Mouse (Mus musculus): ENCODE data around the gene Abcf1. TPM values are rescaled to one million over a fixed set of nuclear protein-coding genes. Genes with fewer than 3 reads are reported as not detected.

Gene Abcf1
- polyA plus RNA-seq, 1 experiment from 2014 or later, result 76.1 TPM

GRCm38 (mm10) chr17:35917143-35917462 lies 52.5 kb downstream of the Abcf1 start:
- peak overlapping the region; percentile 55 for H3K4me3 ChIP-seq
- under 1% methylated on average over 8 of the region's 8 CpGs for WGBS
- no peak for ATAC-seq (ENCODE audit: low FRiP score, low read depth)

DNA sequence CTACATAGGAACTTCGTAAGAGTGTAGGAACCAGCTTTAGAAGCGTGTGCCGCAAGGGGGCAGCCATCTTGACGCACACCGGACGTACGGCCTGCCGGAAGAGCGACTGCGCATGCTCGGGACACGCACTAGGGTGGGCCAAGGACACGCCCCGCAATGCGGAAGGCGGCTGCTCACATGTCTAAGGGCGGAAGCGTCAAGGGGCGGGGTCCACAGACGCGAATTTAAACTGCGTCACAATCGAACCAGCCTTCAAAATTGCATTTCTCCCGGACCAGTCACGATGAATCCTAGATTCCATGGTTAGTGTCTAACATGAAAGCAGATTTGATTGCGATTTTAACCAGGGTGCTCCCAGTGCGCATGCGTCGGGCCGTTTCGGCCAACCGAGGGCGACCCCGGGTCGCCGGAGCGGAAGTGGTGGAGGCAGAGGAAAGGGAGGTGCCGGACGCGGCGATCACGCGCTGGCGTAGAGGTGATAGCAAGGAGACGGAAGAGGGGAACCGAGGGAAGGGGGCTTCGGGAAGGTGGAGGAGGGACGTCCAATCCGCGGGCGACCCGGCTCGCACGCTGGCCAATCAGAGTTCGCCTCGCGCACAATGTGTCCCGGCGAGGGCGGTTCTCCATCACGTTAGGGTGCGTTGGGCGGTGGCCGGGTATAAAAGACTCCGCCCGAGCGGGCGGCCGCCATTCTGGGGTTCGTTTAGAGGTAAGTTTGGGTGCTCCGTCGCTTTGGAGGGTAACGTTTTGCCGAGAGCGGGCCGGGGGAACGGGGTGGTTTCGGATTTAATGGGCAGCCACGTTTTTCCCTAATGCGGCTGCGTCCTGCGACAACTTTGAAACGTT lies 53.0 kb downstream of the Abcf1 start, which contains the start of the genes Mrps18b and Ppp1r10:
Mrps18b (minus strand) TSS at position 93 of the 846 bp plus-strand sequence.
Ppp1r10 (plus strand) TSS at position 138 of the 846 bp plus-strand sequence.
- Histone ChIP-seq H3K4me3 (peak within 1 kb of the TSS; percentile 55), H3K9me3 (no peaks in the 10 kb centered on the region), H3K27ac (replicated peaks) (peak within 1 kb of the TSS; percentile 98), H3K9ac (peak within 1 kb of the TSS; percentile 76), H3K27me3 (no peaks in the 10 kb centered on the region), H3K36me3 (no peaks in the 10 kb centered on the region), H3K4me1 (replicated peaks) (peaks cover 33% of the 10 kb centered on the region), H3K4me2 (peak within 1 kb of the TSS; percentile 78)
- under 1% methylated on average over 83 of the region's 83 CpGs for WGBS
- peak; percentile 96 for ATAC-seq (ENCODE audit: low FRiP score, low read depth)

More at GRCm38 (mm10) chr17:35917143-35917462, 52.5 kb downstream of the Abcf1 start:
- peak overlapping the region; percentile 76 for H3K9ac ChIP-seq
- H3K4me2 ChIP-seq, result peak overlapping the region; percentile 78
- no peaks in the 10 kb centered on the region for H3K36me3 ChIP-seq
- peaks cover 39% of the 10 kb centered on the region for H3K4me1 ChIP-seq (replicated peaks)
- H3K27ac ChIP-seq (replicated peaks), result peak overlapping the region; percentile 98
- no peaks in the 10 kb centered on the region for H3K27me3 ChIP-seq
- no peaks in the 10 kb centered on the region for H3K9me3 ChIP-seq

DNA sequence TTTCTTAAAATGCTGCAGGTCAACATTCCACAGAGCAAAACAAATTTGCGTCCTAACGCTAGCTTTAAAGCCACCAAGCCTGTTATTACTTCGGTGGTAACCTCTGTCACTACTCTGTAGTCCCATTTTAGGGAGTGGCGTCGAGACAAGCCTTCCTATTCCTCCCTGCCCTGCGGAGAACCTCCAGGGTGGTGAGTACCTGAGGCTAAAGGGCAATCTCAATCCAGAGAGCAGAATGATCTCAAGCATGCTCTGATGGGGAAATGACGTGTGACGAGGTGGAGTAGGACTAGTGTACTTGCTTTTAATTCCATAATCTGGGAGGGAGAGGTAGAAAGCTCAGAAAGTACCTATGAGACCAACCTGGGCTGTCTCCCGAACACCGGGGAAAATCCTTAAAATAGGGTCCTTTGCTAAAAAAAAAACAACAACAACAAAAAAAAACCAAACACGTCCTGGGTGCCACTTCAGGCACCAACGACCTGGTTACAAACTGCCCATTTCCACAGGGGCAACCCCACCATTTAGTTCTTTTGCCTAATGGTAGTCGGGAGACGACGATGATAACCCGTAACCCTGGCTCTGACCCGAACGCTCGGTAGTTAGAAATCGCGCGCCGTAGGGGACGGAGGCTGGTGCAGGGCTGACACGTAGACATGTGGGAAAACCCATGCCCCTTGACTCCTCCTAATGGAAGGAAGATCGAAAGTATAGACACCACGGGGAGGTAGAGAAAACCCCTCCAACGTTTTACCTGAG lies 53.8 kb downstream of the Abcf1 start:
- Histone ChIP-seq H3K9ac (peak overlapping the region; percentile 76), H3K4me3 (peak overlapping the region; percentile 55), H3K27ac (replicated peaks) (peak overlapping the region; percentile 98), H3K36me3 (no peaks in the 10 kb centered on the region), H3K4me1 (replicated peaks) (peaks cover 25% of the 10 kb centered on the region), H3K4me2 (peak overlapping the region; percentile 78), H3K9me3 (no peaks in the 10 kb centered on the region), H3K27me3 (no peaks in the 10 kb centered on the region)
- no peak for ATAC-seq (ENCODE audit: low FRiP score, low read depth)
- 4% methylated on average over 28 of the region's 28 CpGs for WGBS

DNA sequence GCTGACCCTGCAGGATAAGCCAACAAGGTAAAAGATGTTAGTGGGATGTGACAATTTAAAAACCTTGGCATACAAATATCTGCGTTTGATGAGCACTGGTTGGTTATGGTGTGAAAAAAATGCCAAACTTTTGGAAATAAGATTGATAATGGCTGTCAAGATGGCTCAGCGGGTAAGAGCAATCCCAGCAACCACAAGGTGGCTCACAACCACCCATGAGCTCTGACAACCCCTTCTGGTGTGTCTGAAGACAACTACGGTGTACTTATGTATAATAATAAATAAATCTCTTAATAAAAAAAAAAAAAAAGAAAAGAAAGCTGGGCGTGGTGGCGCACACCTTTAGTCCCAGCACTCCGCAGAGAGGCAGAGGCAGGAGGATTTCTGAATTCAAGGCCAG lies 54.6 kb downstream of the Abcf1 start:
- H3K4me3 ChIP-seq, result peak overlapping the region; percentile 55
- H3K27me3 ChIP-seq, result no peaks in the 10 kb centered on the region
- H3K4me2 ChIP-seq, result peak overlapping the region; percentile 78
- ATAC-seq (ENCODE audit: low FRiP score, low read depth), result no peak
- H3K9me3 ChIP-seq, result no peaks in the 10 kb centered on the region
- 82% methylated on average over 6 of the region's 6 CpGs for WGBS
- H3K36me3 ChIP-seq, result no peaks in the 10 kb centered on the region
- peaks cover 21% of the 10 kb centered on the region for H3K4me1 ChIP-seq (replicated peaks)
- no peak overlapping the region for H3K27ac ChIP-seq (replicated peaks)
- 0 out of 2 replicates have a peak overlapping the region, but pooled peaks have one; percentile 76 for H3K9ac ChIP-seq

- H3K4me2 ChIP-seq, result peak within 1 kb of the TSS; percentile 73
- peak within 1 kb of the TSS; percentile 91 for H3K27ac ChIP-seq (replicated peaks)
- peak within 1 kb of the TSS; percentile 67 for H3K4me3 ChIP-seq
- H3K9me3 ChIP-seq, result no peaks in the 10 kb centered on the region
- peaks cover 22% of the 10 kb centered on the region for H3K4me1 ChIP-seq (replicated peaks)
- H3K27me3 ChIP-seq, result no peaks in the 10 kb centered on the region
- H3K36me3 ChIP-seq, result peaks cover 28% of the 10 kb centered on the region
- ATAC-seq (ENCODE audit: low FRiP score, low read depth), result peak; percentile 93
- 2% methylated on average over 25 of the region's 25 CpGs for WGBS
- peak within 1 kb of the TSS; percentile 73 for H3K9ac ChIP-seq
Measured at GRCm38 (mm10) chr17:35909919-35910369, 59.6 kb downstream of the Abcf1 start, which contains the start of gene Atat1. Gene Atat1 (minus strand): TSS chr17:35910075.

- peaks cover 33% of the 10 kb centered on the region for H3K36me3 ChIP-seq
Measured at GRCm38 (mm10) chr17:35909186-35909918, 60.2 kb downstream of the Abcf1 start.

DNA sequence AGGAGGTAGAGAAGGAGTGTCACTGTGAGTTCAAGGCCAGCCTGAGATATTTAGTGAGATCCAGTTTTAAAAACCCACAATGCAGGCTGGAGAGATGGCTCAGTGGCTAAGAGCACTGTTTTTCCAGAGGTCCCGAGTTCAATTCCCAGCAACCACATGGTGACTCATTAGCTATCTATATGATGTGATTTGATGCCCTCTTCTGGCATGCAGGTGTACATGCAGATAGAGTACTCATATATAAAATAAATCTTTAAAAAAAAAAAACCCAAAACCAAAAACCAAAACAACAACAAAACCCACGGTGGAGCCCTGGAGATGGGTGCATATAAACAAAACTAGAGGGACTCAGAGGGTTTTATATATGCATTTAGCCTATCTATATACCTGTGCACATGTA lies 62.0 kb downstream of the Abcf1 start:
- WGBS, result 84% methylated on average over 2 of the region's 2 CpGs
- H3K4me1 ChIP-seq (replicated peaks), result peaks cover 21% of the 10 kb centered on the region
- H3K27me3 ChIP-seq, result no peaks in the 10 kb centered on the region
- peak overlapping the region; percentile 25; the same call in 1 of the 2 replicates for H3K9ac ChIP-seq
- H3K4me2 ChIP-seq, result peak overlapping the region; percentile 73; the same call in 1 of the 2 replicates
- H3K36me3 ChIP-seq, result peaks cover 49% of the 10 kb centered on the region
- no peak overlapping the region for H3K27ac ChIP-seq (replicated peaks)
- no peaks in the 10 kb centered on the region for H3K9me3 ChIP-seq
- no peak overlapping the region for H3K4me3 ChIP-seq
- no peak for ATAC-seq (ENCODE audit: low FRiP score, low read depth)

More at GRCm38 (mm10) chr17:35909186-35909918, 60.2 kb downstream of the Abcf1 start:
- peaks cover 21% of the 10 kb centered on the region for H3K4me1 ChIP-seq (replicated peaks)
- WGBS, result 13% methylated on average over 20 of the region's 20 CpGs
- peak; percentile 33 for ATAC-seq (ENCODE audit: low FRiP score, low read depth)
- H3K4me2 ChIP-seq, result peak overlapping the region; percentile 73
- H3K4me3 ChIP-seq, result peak overlapping the region; percentile 67
- H3K27ac ChIP-seq (replicated peaks), result peak overlapping the region; percentile 91
- no peaks in the 10 kb centered on the region for H3K9me3 ChIP-seq
- H3K9ac ChIP-seq, result peak overlapping the region; percentile 73
- H3K27me3 ChIP-seq, result no peaks in the 10 kb centered on the region

MicroRNAs within 50 kb of the gene (microRNA counts, 519-probe panel; counts per million panel counts)
- microRNA mmu-miR-1894-3p (not detected), microRNA mmu-miR-1894-5p (not detected), microRNA mmu-miR-877 (1,896 counts per million, percentile 16 among the panel's probes with 10 or more counts)

Small RNA genes lying within 50 kb of the gene (microRNA-seq; reads per million reads assigned to microRNA genes)
- gene Mir1894 (not detected), gene Mir877 (95.7 reads per million, percentile 51 among the genes with 10 or more reads in this experiment)

Other genes with a start within 250 kb of the Abcf1 start
- 12.7 and 16.3 TPM in 2 replicates for gene Ier3, start 148.1 kb downstream of the Abcf1 start, polyA plus RNA-seq (2015; fragmentation: Nextera tagmentation; extraction: Ambion mirVana)
- gene Flot1, start 146.5 kb downstream of the Abcf1 start, polyA plus RNA-seq (2015; fragmentation: Nextera tagmentation; extraction: Ambion mirVana), result 111 and 116 TPM in 2 replicates
- gene Tubb5, start 131.5 kb downstream of the Abcf1 start, polyA plus RNA-seq (2015; fragmentation: Nextera tagmentation; extraction: Ambion mirVana), result 1,681 and 1,706 TPM in 2 replicates
- gene Mdc1, start 128.2 kb downstream of the Abcf1 start, polyA plus RNA-seq (2015; fragmentation: Nextera tagmentation; extraction: Ambion mirVana), result 10.0 and 10.5 TPM in 2 replicates
- 22.1 and 22.6 TPM in 2 replicates for gene Nrm, start 108.4 kb downstream of the Abcf1 start, polyA plus RNA-seq (2015; fragmentation: Nextera tagmentation; extraction: Ambion mirVana)
- 21.1 and 24.7 TPM in 2 replicates for gene Ppp1r18, start 104.2 kb downstream of the Abcf1 start, polyA plus RNA-seq (2015; fragmentation: Nextera tagmentation; extraction: Ambion mirVana)
- gene Dhx16, start 89.9 kb downstream of the Abcf1 start, polyA plus RNA-seq (2015; fragmentation: Nextera tagmentation; extraction: Ambion mirVana), result 30.8 and 32.4 TPM in 2 replicates
- gene 2310061I04Rik, start 72.3 kb downstream of the Abcf1 start, polyA plus RNA-seq (2015; fragmentation: Nextera tagmentation; extraction: Ambion mirVana), result 63.7 and 68.6 TPM in 2 replicates
- gene Atat1, start 59.7 kb downstream of the Abcf1 start, polyA plus RNA-seq (2015; fragmentation: Nextera tagmentation; extraction: Ambion mirVana), result 343 and 422 TPM in 2 replicates
- 57.0 and 59.1 TPM in 2 replicates for gene Mrps18b, start 53.4 kb downstream of the Abcf1 start, polyA plus RNA-seq (2015; fragmentation: Nextera tagmentation; extraction: Ambion mirVana)
- 41.1 and 43.0 TPM in 2 replicates for gene Ppp1r10, start 53.3 kb downstream of the Abcf1 start, polyA plus RNA-seq (2015; fragmentation: Nextera tagmentation; extraction: Ambion mirVana)
- 62.7 and 65.5 TPM in 2 replicates for gene Gnl1, start 10.1 kb upstream of the Abcf1 start, polyA plus RNA-seq (2015; fragmentation: Nextera tagmentation; extraction: Ambion mirVana)
- 89.0 and 92.9 TPM in 2 replicates for gene Prr3, start 10.5 kb upstream of the Abcf1 start, polyA plus RNA-seq (2015; fragmentation: Nextera tagmentation; extraction: Ambion mirVana)
- 9.0 and 9.9 TPM in 2 replicates for gene H2-T24, start 50.8 kb upstream of the Abcf1 start, polyA plus RNA-seq (2015; fragmentation: Nextera tagmentation; extraction: Ambion mirVana)
- 4.8 and 6.6 TPM in 2 replicates for gene H2-T23, start 63.1 kb upstream of the Abcf1 start, polyA plus RNA-seq (2015; fragmentation: Nextera tagmentation; extraction: Ambion mirVana)
- 7.4 and 7.9 TPM in 2 replicates for gene H2-T22, start 73.0 kb upstream of the Abcf1 start, polyA plus RNA-seq (2015; fragmentation: Nextera tagmentation; extraction: Ambion mirVana)
- not detected in 2 replicates for gene Gm6034, start 73.2 kb upstream of the Abcf1 start, polyA plus RNA-seq (2015; fragmentation: Nextera tagmentation; extraction: Ambion mirVana)
- not detected in 2 replicates for gene Gm11127, start 88.6 kb upstream of the Abcf1 start, polyA plus RNA-seq (2015; fragmentation: Nextera tagmentation; extraction: Ambion mirVana)
- gene Gm19684, start 151.9 kb upstream of the Abcf1 start, polyA plus RNA-seq (2015; fragmentation: Nextera tagmentation; extraction: Ambion mirVana), result not detected in 2 replicates
- not detected in 2 replicates for gene Gm7030, start 159.7 kb upstream of the Abcf1 start, polyA plus RNA-seq (2015; fragmentation: Nextera tagmentation; extraction: Ambion mirVana)
- not detected in 2 replicates for gene Gm8909, start 198.8 kb upstream of the Abcf1 start, polyA plus RNA-seq (2015; fragmentation: Nextera tagmentation; extraction: Ambion mirVana)
- gene H2-T3, start 220.5 kb upstream of the Abcf1 start, polyA plus RNA-seq (2015; fragmentation: Nextera tagmentation; extraction: Ambion mirVana), result not detected in 2 replicates